Mouse (Mus musculus) intestine, postnatal 0 days (tissue): ENCODE data around the gene Gm5622. TPM values are rescaled to one million over a fixed set of nuclear protein-coding genes. Genes with fewer than 3 reads are reported as not detected.
"Not testable (repeated sequence)": the region's sequence is repeated elsewhere in the genome, so short reads cannot be mapped to it uniquely, and the experiment has no call there.

ENCODE experiments used
- ATAC-seq: fragments of 200-750 bp; cut with Nextera tagmentation; 2 replicates; pipeline ENCODE4 v1.8.0; 2017; ENCODE audit warnings: mild to moderate bottlenecking, moderate TSS enrichment, moderate library complexity
- H3K27ac ChIP-seq: fragments of 300-500 bp; sonication (generic); 2 replicates; pipeline ENCODE4 v1.5.1; 2014; ENCODE audit warnings: mild to moderate bottlenecking, low read depth, low read length, moderate library complexity
- H3K27me3 ChIP-seq: fragments of 300-500 bp; sonication (generic); replicated peaks from 2 replicates; pipeline ENCODE4 v1.6.1; 2014; ENCODE audit warnings: low read length, mixed read lengths; ENCODE audit not compliant: control insufficient read depth, insufficient read depth
- H3K36me3 ChIP-seq: fragments of 300-500 bp; sonication (generic); 2 replicates; pipeline ENCODE4 v1.6.1; 2014; ENCODE audit warnings: mild to moderate bottlenecking, moderate library complexity; ENCODE audit not compliant: control insufficient read depth, insufficient read depth
- H3K4me1 ChIP-seq: fragments of 300-500 bp; sonication (generic); replicated peaks from 2 replicates; pipeline ENCODE4 v1.6.1; 2014; ENCODE audit warnings: antibody characterized with exemption, low read length, mixed read lengths; ENCODE audit not compliant: control insufficient read depth, insufficient read depth
- H3K4me2 ChIP-seq: fragments of 300-500 bp; sonication (generic); replicated peaks from 2 replicates; pipeline ENCODE4 v1.6.1; 2014; ENCODE audit warnings: low read depth, mild to moderate bottlenecking, moderate library complexity
- H3K4me3 ChIP-seq: fragments of 300-500 bp; sonication (generic); 2 replicates; pipeline ENCODE4 v1.5.1; 2014; ENCODE audit warnings: low read depth, low read length
- H3K9ac ChIP-seq: fragments of 300-500 bp; sonication (generic); 2 replicates; pipeline ENCODE4 v1.6.1; 2014; ENCODE audit warnings: mild to moderate bottlenecking, low read depth, low read length
- H3K9me3 ChIP-seq: fragments of 300-500 bp; sonication (generic); 2 replicates; pipeline ENCODE4 v1.6.1; 2016; ENCODE audit warnings: mixed run types; ENCODE audit not compliant: control insufficient read depth
- CTCF ChIP-seq: sonication (generic); IDR thresholded peaks from 2 replicates; pipeline ENCODE4 v1.5.1; 2016; ENCODE audit warnings: low read depth, mild to moderate bottlenecking, control low read depth, antibody characterized with exemption, moderate library complexity
- WGBS: fragments of 180-500 bp; shearing (Covaris S2); extraction: QIAGEN DNeasy Blood & Tissue Kit; methylation state at CpG from one replicate; pipeline ENCODE4 v1.1.7; 2014; 5-methylcytosine and 5-hydroxymethylcytosine counted together
- polyA plus RNA-seq: library from polyadenylated mRNA; unstranded; fragments of >200 nt; fragmentation: Nextera tagmentation; extraction: Ambion mirVana; gene quantifications from 2 replicates; pipeline ENCODE4 v1.2.1, GENCODE M21; 2015

Gene Gm5622
- polyA plus RNA-seq, 1 experiment from 2014 or later: not detected

- TF ChIP-seq CTCF: no peak
- H3K4me1 ChIP-seq: no peaks in the 10 kb centered on the region
- no peak overlapping the region for H3K4me2 ChIP-seq
- H3K4me3 ChIP-seq: no peak overlapping the region
- no peak overlapping the region for H3K9ac ChIP-seq
- H3K27me3 ChIP-seq: no peaks in the 10 kb centered on the region
- ATAC-seq: no peak
- H3K27ac ChIP-seq: no peak overlapping the region
- no peaks in the 10 kb centered on the region for H3K36me3 ChIP-seq
- WGBS: 82% methylated on average over 5 of the region's 5 CpGs
- no peaks in the 10 kb centered on the region for H3K9me3 ChIP-seq
These were observed 124.7 kb downstream of the Gm5622 start for GRCm38 (mm10) chr14:51677269-51677668.

- H3K9ac ChIP-seq, H3K4me1 ChIP-seq, H3K36me3 ChIP-seq, ATAC-seq, H3K4me2 ChIP-seq, H3K4me3 ChIP-seq, H3K27ac ChIP-seq, H3K27me3 ChIP-seq, H3K9me3 ChIP-seq: not testable (repeated sequence)
- 60% methylated on average over 1 of the region's 2 CpGs for WGBS
These were observed 142.8 kb downstream of the Gm5622 start, which contains the start of gene Gm17079 for GRCm38 (mm10) chr14:51695368-51695767. Gene Gm17079 (minus strand): TSS chr14:51695468.

Other genes with a start within 250 kb of the Gm5622 start
- gene Gm7247, start 191.0 kb upstream of the Gm5622 start, polyA plus RNA-seq: not detected in 2 replicates
- gene Vmn2r88, start 142.0 kb upstream of the Gm5622 start, polyA plus RNA-seq: not detected in 2 replicates
- gene Vmn2r89, start 100.9 kb upstream of the Gm5622 start, polyA plus RNA-seq: not detected in 2 replicates
- not detected in 2 replicates for gene Gm17175, start 21.3 kb downstream of the Gm5622 start, polyA plus RNA-seq
- not detected in 2 replicates for gene Gm17174, start 39.3 kb downstream of the Gm5622 start, polyA plus RNA-seq
- not detected in 2 replicates for gene Gm17078, start 58.5 kb downstream of the Gm5622 start, polyA plus RNA-seq
- not detected in 2 replicates for gene Gm4181, start 82.9 kb downstream of the Gm5622 start, polyA plus RNA-seq
- gene Gm17079, start 142.7 kb downstream of the Gm5622 start, polyA plus RNA-seq: not detected in 2 replicates
- not detected in 2 replicates for gene Gm5800, start 164.4 kb downstream of the Gm5622 start, polyA plus RNA-seq
- gene Ang4, start 220.8 kb downstream of the Gm5622 start, polyA plus RNA-seq: 7.2 and 12.3 TPM in 2 replicates
- gene AY358078, start 247.3 kb downstream of the Gm5622 start, polyA plus RNA-seq: not detected in 2 replicates